Mouse (Mus musculus): Measurements from ENCODE around the gene Cog4. TPM values are rescaled to one million over a fixed set of nuclear protein-coding genes. Genes with fewer than 3 reads are reported as not detected.
A peak's percentile ranks its signal among the peaks of the same experiment; 100 is the strongest.
"Not testable (repeated sequence)": the region's sequence is repeated elsewhere in the genome, so short reads cannot be mapped to it uniquely, and the experiment has no call there.

The Cog4 gene
- polyA plus RNA-seq, 1 experiment from 2014 or later, result 77.1 TPM

GRCm38 (mm10) chr8:110897495-110897894, 51.1 kb downstream of the Cog4 start:
- no peak overlapping the region for H3K27ac ChIP-seq
- H3K4me3 ChIP-seq, result no peak overlapping the region
- peaks cover 3% of the 10 kb centered on the region; the same call in 1 of the 2 replicates for H3K4me1 ChIP-seq
- WGBS, result 92% methylated on average over 6 of the region's 6 CpGs
- 0 out of 2 replicates have a peak, but pooled peaks cover 3% of the 10 kb centered on the region for H3K36me3 ChIP-seq (replicated peaks)
- ATAC-seq (replicated peaks), result no peak
- H3K9ac ChIP-seq, result no peak overlapping the region
- no peaks in the 10 kb centered on the region for H3K27me3 ChIP-seq (replicated peaks)
- no peaks in the 10 kb centered on the region for H3K9me3 ChIP-seq
- H3K4me2 ChIP-seq, result no peak overlapping the region

GRCm38 (mm10) chr8:110901056-110901455, 54.7 kb downstream of the Cog4 start:
- no peak overlapping the region for H3K27ac ChIP-seq
- WGBS, result 93% methylated on average over 3 of the region's 3 CpGs

GRCm38 (mm10) chr8:110901839-110902578, 55.6 kb downstream of the Cog4 start, which contains the start of gene Fuk:
TSS of gene Fuk (minus strand) at chr8:110902488.
- Histone ChIP-seq H3K27me3 (replicated peaks) (no peaks in the 10 kb centered on the region), H3K9ac (peak within 1 kb of the TSS; percentile 56), H3K4me3 (peak within 1 kb of the TSS; percentile 57), H3K4me2 (peak within 1 kb of the TSS; percentile 55), H3K36me3 (replicated peaks) (0 out of 2 replicates have a peak, but pooled peaks cover 3% of the 10 kb centered on the region), H3K27ac (no peak within 1 kb of the TSS), H3K9me3 (no peaks in the 10 kb centered on the region), H3K4me1 (peaks cover 3% of the 10 kb centered on the region; the same call in 1 of the 2 replicates)
- 3% methylated on average over 30 of the region's 30 CpGs for WGBS
- ATAC-seq (replicated peaks), result peak; percentile 95

More at GRCm38 (mm10) chr8:110901056-110901455, 54.7 kb downstream of the Cog4 start:
- H3K27me3 ChIP-seq (replicated peaks), result no peaks in the 10 kb centered on the region
- no peak overlapping the region for H3K4me2 ChIP-seq
- no peak for ATAC-seq (replicated peaks)
- H3K9ac ChIP-seq, result no peak overlapping the region
- no peaks in the 10 kb centered on the region for H3K9me3 ChIP-seq
- H3K4me1 ChIP-seq, result peaks cover 3% of the 10 kb centered on the region; the same call in 1 of the 2 replicates
- H3K4me3 ChIP-seq, result no peak overlapping the region
- 0 out of 2 replicates have a peak, but pooled peaks cover 3% of the 10 kb centered on the region for H3K36me3 ChIP-seq (replicated peaks)

- no peaks in the 10 kb centered on the region for H3K27me3 ChIP-seq (replicated peaks)
- H3K9me3 ChIP-seq, result no peaks in the 10 kb centered on the region
- peaks cover 3% of the 10 kb centered on the region; the same call in 1 of the 2 replicates for H3K4me1 ChIP-seq
- no peak overlapping the region for H3K4me2 ChIP-seq
- peak; percentile 60; the same call in 1 of the 2 replicates for ATAC-seq (replicated peaks)
- H3K27ac ChIP-seq, result no peak overlapping the region
- peak overlapping the region; percentile 57; the same call in 1 of the 2 replicates for H3K4me3 ChIP-seq
- no peak overlapping the region for H3K9ac ChIP-seq
- H3K36me3 ChIP-seq (replicated peaks), result 0 out of 2 replicates have a peak, but pooled peaks cover 3% of the 10 kb centered on the region
- 62% methylated on average over 2 of the region's 2 CpGs for WGBS
Observed at GRCm38 (mm10) chr8:110902579-110902965, 56.2 kb downstream of the Cog4 start.

- 90% methylated on average over 6 of the region's 6 CpGs for WGBS
- ATAC-seq (replicated peaks), result no peak
- H3K4me2 ChIP-seq, result no peak overlapping the region
Observed at GRCm38 (mm10) chr8:110905404-110905803, 59.0 kb downstream of the Cog4 start.

GRCm38 (mm10) chr8:110906682-110907081, 60.3 kb downstream of the Cog4 start:
- Histone ChIP-seq H3K36me3 (replicated peaks) (no peaks in the 10 kb centered on the region), H3K27ac (no peak overlapping the region), H3K4me3 (no peak overlapping the region), H3K4me1 (peaks cover under 1% of the 10 kb centered on the region; the same call in 1 of the 2 replicates), H3K9me3 (no peaks in the 10 kb centered on the region), H3K9ac (no peak overlapping the region), H3K27me3 (replicated peaks) (no peaks in the 10 kb centered on the region), H3K4me2 (no peak overlapping the region)
- 97% methylated on average over 1 of the region's 1 CpGs for WGBS
- ATAC-seq (replicated peaks), result no peak

More at GRCm38 (mm10) chr8:110905404-110905803, 59.0 kb downstream of the Cog4 start:
- no peak overlapping the region for H3K27ac ChIP-seq
- no peaks in the 10 kb centered on the region for H3K36me3 ChIP-seq (replicated peaks)
- H3K9me3 ChIP-seq, result no peaks in the 10 kb centered on the region
- H3K4me3 ChIP-seq, result no peak overlapping the region
- no peak overlapping the region for H3K9ac ChIP-seq
- peaks cover 3% of the 10 kb centered on the region; the same call in 1 of the 2 replicates for H3K4me1 ChIP-seq
- no peaks in the 10 kb centered on the region for H3K27me3 ChIP-seq (replicated peaks)

GRCm38 (mm10) chr8:110909850-110910249, 63.5 kb downstream of the Cog4 start:
- H3K4me3 ChIP-seq; H3K36me3 ChIP-seq (replicated peaks); ATAC-seq (replicated peaks); H3K4me1 ChIP-seq; H3K27ac ChIP-seq; H3K9me3 ChIP-seq; H3K27me3 ChIP-seq (replicated peaks); H3K9ac ChIP-seq; H3K4me2 ChIP-seq: not testable (repeated sequence)

GRCm38 (mm10) chr8:110911576-110912570, 65.5 kb downstream of the Cog4 start:
- no peak for ATAC-seq (replicated peaks)
- Histone ChIP-seq H3K36me3 (replicated peaks) (no peaks in the 10 kb centered on the region), H3K9ac (no peak overlapping the region), H3K4me1 (no peaks in the 10 kb centered on the region), H3K9me3 (no peaks in the 10 kb centered on the region), H3K4me2 (no peak overlapping the region), H3K27me3 (replicated peaks) (no peaks in the 10 kb centered on the region), H3K27ac (no peak overlapping the region), H3K4me3 (no peak overlapping the region)
- WGBS, result 85% methylated on average over 15 of the region's 15 CpGs

- no peak for ATAC-seq (replicated peaks)
- H3K4me3 ChIP-seq, result no peak overlapping the region
- H3K4me1 ChIP-seq, result peaks cover 26% of the 10 kb centered on the region
- no peaks in the 10 kb centered on the region for H3K36me3 ChIP-seq (replicated peaks)
- no peak overlapping the region for H3K4me2 ChIP-seq
- H3K27ac ChIP-seq, result no peak overlapping the region
- no peaks in the 10 kb centered on the region for H3K9me3 ChIP-seq
- H3K27me3 ChIP-seq (replicated peaks), result no peaks in the 10 kb centered on the region
- no peak overlapping the region for H3K9ac ChIP-seq
- WGBS, result 54% methylated on average over 2 of the region's 2 CpGs
Observed at GRCm38 (mm10) chr8:110917415-110917814, 71.0 kb downstream of the Cog4 start.

- Histone ChIP-seq H3K4me2 (no peak overlapping the region), H3K9me3 (no peaks in the 10 kb centered on the region), H3K4me1 (peaks cover 30% of the 10 kb centered on the region), H3K9ac (no peak overlapping the region), H3K36me3 (replicated peaks) (no peaks in the 10 kb centered on the region), H3K27ac (no peak overlapping the region), H3K4me3 (no peak overlapping the region), H3K27me3 (replicated peaks) (no peaks in the 10 kb centered on the region)
- 84% methylated on average over 11 of the region's 11 CpGs for WGBS
- no peak for ATAC-seq (replicated peaks)
Observed at GRCm38 (mm10) chr8:110918027-110918426, 71.6 kb downstream of the Cog4 start.

GRCm38 (mm10) chr8:110918460-110918859, 72.1 kb downstream of the Cog4 start:
- Histone ChIP-seq H3K9me3 (no peaks in the 10 kb centered on the region), H3K4me1 (peaks cover 30% of the 10 kb centered on the region), H3K9ac (no peak overlapping the region), H3K27me3 (replicated peaks) (no peaks in the 10 kb centered on the region), H3K27ac (no peak overlapping the region), H3K4me3 (no peak overlapping the region), H3K4me2 (no peak overlapping the region), H3K36me3 (replicated peaks) (no peaks in the 10 kb centered on the region)
- 79% methylated on average over 8 of the region's 8 CpGs for WGBS
- no peak for ATAC-seq (replicated peaks)

Data from midbrain, embryonic 15.5 days (tissue).